Mouse (Mus musculus) heart, adult 8-10 months (tissue): ENCODE data around the gene BC035947. TPM values are rescaled to one million over a fixed set of nuclear protein-coding genes. Genes with fewer than 3 reads are reported as not detected.
"Not testable (repeated sequence)": the region's sequence is repeated elsewhere in the genome, so short reads cannot be mapped to it uniquely, and the experiment has no call there.

Source experiments
- DNase-seq: peaks from one replicate; pipeline ENCODE4 v3.0.0; 2022; ENCODE audit warnings: low spot score
- total RNA-seq, 4 experiments: library from RNA; stranded (reverse); gene quantifications; 2 replicates each; pipeline ENCODE4 v1.2.4; 2022

BC035947 gene
- total RNA-seq, 4 experiments from 2014 or later = not detected

- DNase-seq = not testable (repeated sequence)
Observed at GRCm38 (mm10) chr1:78501856-78502255, 10.1 kb downstream of the BC035947 start.

GRCm38 (mm10) chr1:78501036-78501435, 10.9 kb downstream of the BC035947 start:
- no peak for DNase-seq

GRCm38 (mm10) chr1:78490143-78490542, 21.8 kb downstream of the BC035947 start:
- no peak for DNase-seq

- peak; percentile 91 for DNase-seq
Observed at GRCm38 (mm10) chr1:78488752-78489492, 23.0 kb downstream of the BC035947 start, which contains the start of gene Farsb. Gene Farsb, minus strand, starts transcription at chr1:78488897.

- DNase-seq = peak; percentile 2
Observed at GRCm38 (mm10) chr1:78488427-78488751, 23.6 kb downstream of the BC035947 start.

- no peak for DNase-seq
Observed at GRCm38 (mm10) chr1:78484361-78484760, 27.6 kb downstream of the BC035947 start.

- no peak for DNase-seq
Observed at GRCm38 (mm10) chr1:78483430-78483829, 28.5 kb downstream of the BC035947 start.

GRCm38 (mm10) chr1:78472441-78472840, 39.5 kb downstream of the BC035947 start:
- DNase-seq = no peak

- peak; percentile 17 for DNase-seq
Observed at GRCm38 (mm10) chr1:78454659-78455058, 57.3 kb downstream of the BC035947 start.

GRCm38 (mm10) chr1:78453886-78454285, 58.1 kb downstream of the BC035947 start:
- no peak for DNase-seq

GRCm38 (mm10) chr1:78452544-78452943, 59.4 kb downstream of the BC035947 start:
- no peak for DNase-seq

GRCm38 (mm10) chr1:78451070-78451854, 60.7 kb downstream of the BC035947 start:
- DNase-seq = no peak

- DNase-seq = no peak
Observed at GRCm38 (mm10) chr1:78448091-78448490, 63.9 kb downstream of the BC035947 start.

Other genes starting within 250 kb of the BC035947 start
- under 1 TPM in 3 of 4 experiments, not detected in 1; 0.06 TPM for gene Sgpp2, start 201.8 kb downstream of the BC035947 start, total RNA-seq
- 10 to 100 TPM; 43.2 to 52.2 (median 49.6) TPM for gene Farsb, start 23.3 kb downstream of the BC035947 start, total RNA-seq
- gene Mogat1, start 1.2 kb downstream of the BC035947 start, total RNA-seq = not detected
- gene Acsl3, start 145.7 kb upstream of the BC035947 start, total RNA-seq = 1 to 10 TPM; 3.1 to 5.5 (median 3.8) TPM
- 1 to 10 TPM; 1.0 to 1.2 (median 1.1) TPM for gene Utp14b, start 145.9 kb upstream of the BC035947 start, total RNA-seq